Mouse (Mus musculus): Measurements from ENCODE around the gene Pbx1.

DNA sequence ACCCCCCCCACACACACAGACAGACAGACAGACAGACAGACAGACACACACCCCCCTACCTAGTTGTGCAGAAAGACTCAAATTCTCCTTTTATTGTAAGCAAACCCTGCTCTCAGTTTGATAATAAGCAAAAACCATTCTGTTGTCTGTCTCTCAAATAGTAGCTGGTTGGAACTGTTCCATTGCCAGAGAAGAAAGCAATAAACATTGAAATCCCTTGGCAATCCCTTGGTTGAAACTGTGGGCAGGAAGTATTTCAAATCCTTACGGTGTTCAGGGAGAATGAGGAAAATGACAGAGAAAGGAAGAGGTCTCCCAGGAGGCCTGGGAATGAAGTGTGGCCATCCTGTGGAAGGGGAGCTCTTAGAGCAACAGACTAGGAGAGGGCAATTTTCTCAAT, 201.2 kb downstream of the Pbx1 start:
- TF ChIP-seq POLR2A (IDR thresholded peaks at IDR 0.05; ENCODE audit: extremely low read depth, insufficient read depth, low read length) (no peak), CTCF (IDR thresholded peaks at IDR 0.05; ENCODE audit: low read depth, low read length) (no peak)
